Mouse (Mus musculus) Muller cell, postnatal 12 days (primary cell): Measurements from ENCODE around the gene Dock9.

Source experiments
- DNase-seq: peaks from one replicate; pipeline ENCODE4 v3.0.0-alpha.2; 2015; ENCODE audit errors: inconsistent ontology term

The Dock9 gene

GRCm38 (mm10) chr14:121588451-121588850 lies 209.2 kb downstream of the Dock9 start:
- DNase-seq = peak; percentile 43

DNA sequence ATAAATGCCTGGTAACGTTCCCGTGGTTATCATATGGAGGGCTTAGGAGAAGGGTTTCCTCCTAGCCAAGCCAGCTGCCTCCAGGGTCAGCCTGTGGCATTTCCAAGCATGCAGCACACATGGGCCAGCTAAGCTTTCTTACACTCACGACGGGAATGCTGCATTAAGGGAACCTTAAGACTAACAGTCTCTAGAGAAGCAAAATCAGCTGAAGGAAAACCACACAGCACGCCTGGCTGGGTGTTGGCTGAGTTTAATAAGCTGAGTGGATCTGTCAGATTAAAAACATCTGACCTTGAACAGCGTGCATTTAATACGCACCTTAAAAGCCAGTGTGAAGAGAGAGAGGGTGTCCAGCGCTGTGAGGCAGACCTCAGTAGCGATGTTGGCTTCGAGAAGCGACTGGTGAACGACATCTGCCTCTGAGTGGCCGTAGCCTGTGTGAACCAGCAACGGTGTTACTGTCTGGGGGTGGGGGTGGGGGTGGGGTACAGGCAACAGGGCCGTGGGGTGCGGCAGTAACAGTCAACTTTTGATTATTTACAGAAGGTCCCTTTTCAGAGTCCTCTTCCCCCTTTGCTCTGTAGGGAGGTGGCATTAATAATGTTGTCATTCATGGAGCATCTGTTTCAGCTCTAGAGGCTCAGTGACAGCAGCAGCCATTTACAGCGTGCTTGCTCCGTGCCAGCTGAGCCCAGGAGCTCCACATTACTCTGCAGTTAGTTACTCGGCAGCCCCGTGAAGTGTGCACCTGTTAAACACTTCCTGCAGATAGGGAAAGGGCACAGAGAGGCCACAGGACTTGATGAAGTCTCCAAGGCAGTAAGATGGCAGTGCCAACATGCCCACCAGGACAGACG lies 211.5 kb downstream of the Dock9 start:
- no peak for DNase-seq

DNA sequence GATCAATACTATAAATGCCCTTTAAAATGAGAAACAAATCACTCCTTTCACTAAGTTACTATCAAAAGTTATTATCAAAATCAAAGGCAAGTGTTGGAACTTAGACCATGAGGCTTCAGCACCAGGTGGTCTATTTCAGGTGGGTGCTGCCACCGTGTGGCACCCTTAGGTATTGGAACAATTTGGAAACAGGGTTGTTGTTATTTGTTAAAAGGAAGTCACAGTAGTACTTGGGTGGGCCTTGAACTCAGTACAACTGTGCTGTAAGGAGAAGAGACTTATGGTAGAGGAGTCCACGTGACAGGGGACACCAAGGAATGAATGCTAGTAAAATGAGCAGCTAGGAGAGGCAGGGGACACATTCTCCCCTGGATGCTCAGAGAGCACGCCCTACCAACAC lies 218.6 kb downstream of the Dock9 start:
- peak; percentile 35 for DNase-seq

- no peak for DNase-seq
These were observed 224.2 kb downstream of the Dock9 start for GRCm38 (mm10) chr14:121573391-121573790.

GRCm38 (mm10) chr14:121566794-121567201 lies 230.8 kb downstream of the Dock9 start:
- DNase-seq = peak; percentile 90

DNA sequence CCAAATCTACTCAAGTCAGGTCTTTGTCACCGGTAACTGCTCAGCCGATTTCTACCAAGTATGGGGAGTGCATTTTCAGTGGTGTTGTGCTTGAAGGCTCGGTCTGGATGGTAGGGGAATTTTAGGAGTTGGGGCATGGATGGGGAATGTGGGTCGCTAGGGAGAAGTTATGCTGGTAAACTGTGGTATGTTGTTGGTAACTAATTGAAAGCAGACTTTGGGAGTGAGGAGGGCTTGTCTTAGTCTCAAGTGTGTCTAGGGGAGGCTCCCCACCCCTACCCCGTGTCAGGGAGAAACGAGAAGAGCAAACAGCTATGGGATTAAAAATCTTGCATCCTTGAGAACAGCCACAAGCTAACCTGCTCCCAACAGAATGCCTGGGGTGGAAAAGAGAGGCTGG lies 231.7 kb downstream of the Dock9 start:
- peak; percentile 47 for DNase-seq

DNA sequence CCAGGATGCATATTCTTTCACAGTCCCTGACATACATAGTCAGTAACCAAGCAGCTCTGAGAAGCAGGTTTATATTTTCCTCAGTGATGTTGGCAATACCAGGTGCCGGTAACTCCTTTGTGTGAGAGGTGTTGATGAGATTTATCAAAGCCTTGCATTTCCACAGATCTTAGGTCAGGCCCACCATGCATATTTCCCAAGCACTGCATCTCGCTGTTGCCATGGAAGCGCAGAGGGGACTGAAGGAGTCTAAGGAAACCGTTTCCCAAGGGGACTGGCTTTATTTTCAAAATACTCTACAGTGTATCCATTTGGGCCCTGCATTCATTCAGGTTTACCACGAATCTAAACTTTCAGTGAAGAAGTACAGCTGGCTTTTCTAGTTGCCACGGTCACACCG lies 233.0 kb downstream of the Dock9 start:
- DNase-seq = no peak

- DNase-seq = no peak
These were observed 233.7 kb downstream of the Dock9 start for GRCm38 (mm10) chr14:121563954-121564353.

- DNase-seq = no peak
These were observed 238.6 kb downstream of the Dock9 start for GRCm38 (mm10) chr14:121559026-121559425.

- no peak for DNase-seq
These were observed 241.0 kb downstream of the Dock9 start for GRCm38 (mm10) chr14:121556401-121557315.

- DNase-seq = no peak
These were observed 243.9 kb downstream of the Dock9 start for GRCm38 (mm10) chr14:121553785-121554184.

- DNase-seq = no peak
These were observed 245.1 kb downstream of the Dock9 start for GRCm38 (mm10) chr14:121552586-121552985.

DNA sequence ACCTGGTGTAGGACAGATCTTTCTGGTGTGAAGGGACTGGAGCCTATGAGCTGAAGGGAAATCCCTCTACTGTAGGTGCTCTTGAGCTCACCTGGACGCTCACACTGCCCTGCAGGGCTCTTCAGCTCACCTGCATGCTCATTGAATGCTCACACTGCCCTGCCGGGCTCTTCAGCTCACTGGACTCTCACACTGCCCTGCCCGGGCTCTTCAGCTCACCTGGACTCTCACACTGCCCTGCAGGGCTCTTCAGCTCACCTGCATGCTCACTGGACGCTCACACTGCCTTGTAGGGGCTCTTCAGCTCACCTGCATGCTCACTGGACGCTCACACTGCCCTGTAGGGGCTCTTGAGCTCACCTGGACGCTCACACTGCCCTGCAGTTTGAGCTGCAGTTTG lies 247.8 kb downstream of the Dock9 start:
- DNase-seq = no peak

DNA sequence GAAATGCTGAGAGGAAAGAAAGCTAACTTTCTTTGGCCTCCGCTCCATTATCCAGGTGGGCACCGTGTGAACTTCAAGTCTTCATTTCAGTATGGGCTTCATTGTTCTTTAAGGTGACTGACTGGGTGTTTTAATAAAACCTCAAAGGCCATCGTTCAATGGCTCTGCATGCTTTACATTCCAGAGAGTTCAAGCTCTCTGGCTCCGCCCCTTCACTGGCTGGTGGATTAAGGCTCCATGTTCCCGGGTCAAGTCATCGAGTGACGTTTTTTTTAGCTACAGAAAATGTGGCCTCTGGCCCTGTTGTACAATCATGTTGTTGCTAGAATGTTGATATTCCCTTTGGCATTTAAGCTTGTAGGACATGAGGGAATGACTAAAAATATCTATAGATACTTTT lies 249.9 kb downstream of the Dock9 start:
- DNase-seq = peak; percentile 66

GRCm38 (mm10) chr14:121546621-121547020 lies 251.0 kb downstream of the Dock9 start:
- no peak for DNase-seq

- peak; percentile 14 for DNase-seq
These were observed 251.9 kb downstream of the Dock9 start for GRCm38 (mm10) chr14:121545551-121546331.

- DNase-seq = no peak
These were observed 256.4 kb downstream of the Dock9 start for GRCm38 (mm10) chr14:121541262-121541661.

GRCm38 (mm10) chr14:121534501-121534900 lies 263.1 kb downstream of the Dock9 start:
- DNase-seq = no peak

DNA sequence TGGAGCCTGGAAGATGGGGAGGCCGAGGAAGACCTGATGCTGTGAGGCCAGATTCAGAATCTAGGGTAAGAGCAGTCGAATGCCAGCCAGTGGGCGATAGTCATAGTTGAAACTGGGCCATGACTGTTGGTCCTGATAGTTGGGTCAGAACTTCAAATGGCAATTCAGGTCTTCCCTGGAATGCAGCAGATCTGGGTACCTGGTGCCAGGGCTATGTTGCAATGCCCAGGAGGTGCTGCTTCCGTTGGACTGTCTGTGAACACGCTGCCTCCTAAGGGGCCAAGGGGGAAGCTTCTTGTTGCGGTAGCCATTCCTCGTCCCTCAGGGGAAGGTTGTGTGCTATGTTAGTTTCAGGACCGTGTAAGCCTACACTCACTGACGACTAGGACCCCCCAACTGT lies 266.8 kb downstream of the Dock9 start:
- DNase-seq = no peak

DNA sequence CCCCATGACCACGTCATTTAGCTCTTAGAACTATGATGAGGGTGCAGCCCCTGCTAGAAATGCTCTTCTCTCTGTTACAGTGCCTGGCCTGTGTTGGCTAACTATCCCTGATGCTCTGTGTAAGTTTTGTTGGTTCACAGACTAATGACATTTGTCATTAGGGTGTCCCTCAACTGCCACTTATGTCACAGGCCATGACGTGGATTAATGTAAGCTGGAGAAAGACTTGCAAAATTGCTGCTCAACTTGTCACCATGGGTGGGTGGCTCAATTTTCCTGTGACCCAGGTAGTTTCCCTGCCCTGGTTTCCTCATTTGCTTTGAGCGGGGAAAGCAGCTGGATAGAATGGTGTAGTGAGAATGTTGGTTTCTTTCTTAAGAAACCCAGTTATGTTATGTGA lies 269.8 kb downstream of the Dock9 start:
- DNase-seq = no peak

GRCm38 (mm10) chr14:121527201-121527600 lies 270.4 kb downstream of the Dock9 start:
- DNase-seq = no peak

- peak; percentile 76 for DNase-seq
These were observed 275.9 kb downstream of the Dock9 start for GRCm38 (mm10) chr14:121521709-121522108.
